Mouse (Mus musculus) ZHBTc4 (cell line): ENCODE measurements at regions not wholly inside any gene's neighbourhood (a gene's known extent, or its start where the extent isn't known, plus 50 kb on each side); places are given as distances from the start of the nearest gene placed in this dataset.
"Not testable (repeated sequence)": the region's sequence is repeated elsewhere in the genome, so short reads cannot be mapped to it uniquely, and the experiment has no call there.

Experiments
- DNase-seq: peaks from one replicate; pipeline ENCODE4 v3.0.0-alpha.2; 2011; ENCODE audit warnings: low read depth, low spot score

GRCm38 (mm10) chr15:3909471-3909870 is 69.9 kb downstream of the Fbxo4 start:
- no peak for DNase-seq

GRCm38 (mm10) chr15:3908721-3909120 is 70.7 kb downstream of the Fbxo4 start:
- DNase-seq = peak; percentile 15

- DNase-seq = no peak
Measured at GRCm38 (mm10) chr15:3905548-3905947, 73.8 kb downstream of the Fbxo4 start.

GRCm38 (mm10) chr15:3878429-3878828 is 100.9 kb downstream of the Fbxo4 start:
- DNase-seq = no peak

- DNase-seq = no peak
Measured at GRCm38 (mm10) chr15:3877506-3877905, 101.9 kb downstream of the Fbxo4 start.

GRCm38 (mm10) chr15:3875210-3875861 is 104.0 kb downstream of the Fbxo4 start:
- DNase-seq = not testable (repeated sequence)

- DNase-seq = no peak
Measured at GRCm38 (mm10) chr15:3831802-3832201, 147.6 kb downstream of the Fbxo4 start.

GRCm38 (mm10) chr15:3805430-3805829 is 173.9 kb downstream of the Fbxo4 start:
- DNase-seq = no peak

- no peak for DNase-seq
Measured at GRCm38 (mm10) chr15:3775865-3776264, 192.6 kb upstream of the Ghr start.

GRCm38 (mm10) chr15:3772228-3772789 is 189.0 kb upstream of the Ghr start:
- DNase-seq = no peak

- DNase-seq = no peak
Measured at GRCm38 (mm10) chr15:3770312-3770711, 187.0 kb upstream of the Ghr start.

- DNase-seq = no peak
Measured at GRCm38 (mm10) chr15:3764726-3765125, 181.4 kb upstream of the Ghr start.

- no peak for DNase-seq
Measured at GRCm38 (mm10) chr15:3760396-3760795, 177.1 kb upstream of the Ghr start.

- DNase-seq = no peak
Measured at GRCm38 (mm10) chr15:3755636-3756035, 172.3 kb upstream of the Ghr start.

GRCm38 (mm10) chr15:3748072-3748471 is 164.8 kb upstream of the Ghr start:
- DNase-seq = peak; percentile 90

- DNase-seq = no peak
Measured at GRCm38 (mm10) chr15:3743168-3743814, 160.0 kb upstream of the Ghr start.

GRCm38 (mm10) chr15:3742191-3742590 is 158.9 kb upstream of the Ghr start:
- DNase-seq = no peak

- no peak for DNase-seq
Measured at GRCm38 (mm10) chr15:3725214-3725613, 141.9 kb upstream of the Ghr start.

- no peak for DNase-seq
Measured at GRCm38 (mm10) chr15:3720668-3721340, 137.5 kb upstream of the Ghr start.

- DNase-seq = no peak
Measured at GRCm38 (mm10) chr15:3711764-3712163, 128.5 kb upstream of the Ghr start.

- no peak for DNase-seq
Measured at GRCm38 (mm10) chr15:3707089-3708078, 124.1 kb upstream of the Ghr start.
